Mouse (Mus musculus) gonadal fat pad, adult 2 months (tissue): ENCODE data around the gene Mrvi1. TPM values are rescaled to one million over a fixed set of nuclear protein-coding genes. Genes with fewer than 3 reads are reported as not detected.

Experiments
- DNase-seq: peaks from one replicate; pipeline ENCODE4 v3.0.0-alpha.2; 2012; ENCODE audit warnings: low read depth
- polyA plus RNA-seq: library from polyadenylated mRNA; depleted of rRNA; stranded (reverse); fragments of >200 nt; gene quantifications from 2 replicates; pipeline ENCODE4 v1.2.3, GENCODE M21; 2012; rRNA removed

Gene Mrvi1
- 22.7 and 24.9 TPM in 2 replicates for polyA plus RNA-seq

- no peak for DNase-seq
Observed at GRCm38 (mm10) chr7:110982053-110982705, at the start of gene Mrvi1. Mrvi1 (minus strand) TSS chr7:110982461.

GRCm38 (mm10) chr7:111029046-111029553 lies 46.8 kb upstream of the Mrvi1 start:
- DNase-seq, result no peak

GRCm38 (mm10) chr7:111028281-111029045 lies 46.2 kb upstream of the Mrvi1 start, which contains the start of gene Ctr9:
Ctr9 (plus strand) TSS chr7:111028951.
- DNase-seq, result no peak

GRCm38 (mm10) chr7:111024912-111025311 lies 42.7 kb upstream of the Mrvi1 start:
- DNase-seq, result no peak

GRCm38 (mm10) chr7:111024068-111024594 lies 41.9 kb upstream of the Mrvi1 start:
- DNase-seq, result no peak

GRCm38 (mm10) chr7:111020814-111021213 lies 38.6 kb upstream of the Mrvi1 start:
- no peak for DNase-seq

GRCm38 (mm10) chr7:111016921-111017320 lies 34.7 kb upstream of the Mrvi1 start:
- DNase-seq, result no peak

- no peak for DNase-seq
Observed at GRCm38 (mm10) chr7:111015731-111016130, 33.5 kb upstream of the Mrvi1 start.

GRCm38 (mm10) chr7:111014893-111015292 lies 32.6 kb upstream of the Mrvi1 start:
- DNase-seq, result no peak

- DNase-seq, result no peak
Observed at GRCm38 (mm10) chr7:111014039-111014605, 31.9 kb upstream of the Mrvi1 start.

GRCm38 (mm10) chr7:111004136-111004840 lies 22.0 kb upstream of the Mrvi1 start:
- no peak for DNase-seq

GRCm38 (mm10) chr7:110998887-110999827 lies 16.9 kb upstream of the Mrvi1 start:
- DNase-seq, result no peak

GRCm38 (mm10) chr7:110991221-110991494 lies 8.9 kb upstream of the Mrvi1 start:
- DNase-seq, result no peak

GRCm38 (mm10) chr7:110990356-110991220 lies 8.3 kb upstream of the Mrvi1 start:
- DNase-seq, result no peak

GRCm38 (mm10) chr7:110989286-110989879 lies 7.1 kb upstream of the Mrvi1 start:
- DNase-seq, result no peak

GRCm38 (mm10) chr7:110988081-110988480 lies 5.8 kb upstream of the Mrvi1 start:
- no peak for DNase-seq

- no peak for DNase-seq
Observed at GRCm38 (mm10) chr7:110985581-110986265, 3.5 kb upstream of the Mrvi1 start.

GRCm38 (mm10) chr7:110983621-110984020 lies 1.4 kb upstream of the Mrvi1 start:
- DNase-seq, result no peak

- no peak for DNase-seq
Observed at GRCm38 (mm10) chr7:110982764-110983163, 503 bp upstream of the Mrvi1 start.
